Mouse (Mus musculus) stomach, embryonic 15.5 days (tissue): Measurements from ENCODE around the gene Zcchc13. TPM values are rescaled to one million over a fixed set of nuclear protein-coding genes. Genes with fewer than 3 reads are reported as not detected.

ENCODE experiments used
- ATAC-seq: fragments of 200-750 bp; cut with Nextera tagmentation; 2 replicates; pipeline ENCODE4 v1.8.0; 2017; ENCODE audit warnings: low read depth, moderate number of reproducible peaks, moderate TSS enrichment; ENCODE audit not compliant: insufficient read depth, low FRiP score
- H3K27ac ChIP-seq: fragments of 300-500 bp; sonication (generic); 2 replicates; pipeline ENCODE4 v1.5.1; 2015; ENCODE audit warnings: mild to moderate bottlenecking, inconsistent platforms
- H3K27me3 ChIP-seq: fragments of 300-500 bp; sonication (generic); replicated peaks from 2 replicates; pipeline ENCODE4 v1.6.1; 2015; ENCODE audit warnings: inconsistent platforms
- H3K36me3 ChIP-seq: fragments of 300-500 bp; sonication (generic); 2 replicates; pipeline ENCODE4 v1.6.1; 2015; ENCODE audit warnings: inconsistent platforms
- H3K4me1 ChIP-seq: fragments of 300-500 bp; sonication (generic); 2 replicates; pipeline ENCODE4 v1.6.1; 2015; ENCODE audit warnings: inconsistent platforms
- H3K4me2 ChIP-seq: fragments of 300-500 bp; sonication (generic); 2 replicates; pipeline ENCODE4 v1.6.1; 2015; ENCODE audit warnings: mild to moderate bottlenecking, inconsistent platforms
- H3K4me3 ChIP-seq: fragments of 300-500 bp; sonication (generic); replicated peaks from 2 replicates; pipeline ENCODE4 v1.5.1; 2015; ENCODE audit warnings: inconsistent platforms
- H3K9ac ChIP-seq: fragments of 300-500 bp; sonication (generic); 2 replicates; pipeline ENCODE4 v1.6.1; 2015; ENCODE audit warnings: inconsistent platforms
- H3K9me3 ChIP-seq: fragments of 300-500 bp; sonication (generic); 2 replicates; pipeline ENCODE4 v1.6.1; 2016; ENCODE audit warnings: inconsistent platforms
- WGBS: fragments of 180-500 bp; shearing (Covaris S2); methylation state at CpG from one replicate; pipeline ENCODE4 v1.1.7; 2015; 5-methylcytosine and 5-hydroxymethylcytosine counted together
- polyA plus RNA-seq: library from polyadenylated mRNA; unstranded; fragments of >200 nt; fragmentation: Nextera tagmentation; extraction: Ambion mirVana; gene quantifications from 2 replicates; pipeline ENCODE4 v1.2.1, GENCODE M21; 2015

Zcchc13 gene
- not detected in 2 replicates for polyA plus RNA-seq

GRCm38 (mm10) chrX:103630303-103630702 is at the start of gene Zcchc13:
Gene Zcchc13 (plus strand): TSS chrX:103630586.
- Histone ChIP-seq H3K9me3 (no peaks in the 10 kb centered on the region), H3K4me2 (no peak within 1 kb of the TSS), H3K36me3 (no peaks in the 10 kb centered on the region), H3K4me1 (no peaks in the 10 kb centered on the region), H3K27me3 (no peaks in the 10 kb centered on the region), H3K9ac (no peak within 1 kb of the TSS), H3K4me3 (no peak within 1 kb of the TSS), H3K27ac (no peak within 1 kb of the TSS)
- ATAC-seq, result no peak
- WGBS, result 81% methylated on average over 12 of the region's 12 CpGs

GRCm38 (mm10) chrX:103584262-103584661 is 46.1 kb upstream of the Zcchc13 start:
- Histone ChIP-seq H3K36me3 (no peaks in the 10 kb centered on the region; the same call in 1 of the 2 replicates), H3K4me1 (no peaks in the 10 kb centered on the region), H3K9me3 (no peaks in the 10 kb centered on the region), H3K27ac (no peak overlapping the region), H3K4me3 (no peak overlapping the region), H3K27me3 (no peaks in the 10 kb centered on the region), H3K9ac (no peak overlapping the region), H3K4me2 (no peak overlapping the region)
- WGBS, result 54% methylated on average over 1 of the region's 1 CpGs
- ATAC-seq, result no peak

GRCm38 (mm10) chrX:103592056-103592455 is 38.3 kb upstream of the Zcchc13 start:
- no peaks in the 10 kb centered on the region for H3K4me1 ChIP-seq
- no peak overlapping the region for H3K4me3 ChIP-seq
- H3K9me3 ChIP-seq, result no peaks in the 10 kb centered on the region
- no peak for ATAC-seq
- no peak overlapping the region for H3K27ac ChIP-seq
- 89% methylated on average over 6 of the region's 6 CpGs for WGBS
- no peak overlapping the region for H3K4me2 ChIP-seq
- no peaks in the 10 kb centered on the region for H3K27me3 ChIP-seq
- no peak overlapping the region for H3K9ac ChIP-seq
- no peaks in the 10 kb centered on the region; the same call in 1 of the 2 replicates for H3K36me3 ChIP-seq

GRCm38 (mm10) chrX:103602553-103602952 is 27.8 kb upstream of the Zcchc13 start:
- Histone ChIP-seq H3K9me3 (no peaks in the 10 kb centered on the region), H3K4me3 (no peak overlapping the region), H3K27me3 (no peaks in the 10 kb centered on the region), H3K36me3 (peaks cover 21% of the 10 kb centered on the region), H3K4me2 (no peak overlapping the region), H3K27ac (no peak overlapping the region), H3K4me1 (no peaks in the 10 kb centered on the region), H3K9ac (no peak overlapping the region)
- ATAC-seq, result no peak
- 80% methylated on average over 5 of the region's 5 CpGs for WGBS

- Histone ChIP-seq H3K4me2 (no peak overlapping the region), H3K27ac (no peak overlapping the region), H3K9me3 (no peaks in the 10 kb centered on the region), H3K4me3 (no peak overlapping the region), H3K36me3 (peaks cover 19% of the 10 kb centered on the region), H3K27me3 (no peaks in the 10 kb centered on the region), H3K4me1 (no peaks in the 10 kb centered on the region), H3K9ac (no peak overlapping the region)
- no peak for ATAC-seq
- 84% methylated on average over 5 of the region's 5 CpGs for WGBS
Observed at GRCm38 (mm10) chrX:103604211-103604610, 26.2 kb upstream of the Zcchc13 start.

GRCm38 (mm10) chrX:103605473-103605872 is 24.9 kb upstream of the Zcchc13 start:
- H3K4me3 ChIP-seq, result no peak overlapping the region
- WGBS, result 89% methylated on average over 8 of the region's 8 CpGs
- no peak overlapping the region for H3K27ac ChIP-seq
- H3K36me3 ChIP-seq, result peaks cover 20% of the 10 kb centered on the region
- no peak overlapping the region for H3K4me2 ChIP-seq
- no peaks in the 10 kb centered on the region for H3K9me3 ChIP-seq
- H3K4me1 ChIP-seq, result no peaks in the 10 kb centered on the region
- no peak for ATAC-seq
- H3K9ac ChIP-seq, result no peak overlapping the region
- no peaks in the 10 kb centered on the region for H3K27me3 ChIP-seq

GRCm38 (mm10) chrX:103610401-103610800 is 20.0 kb upstream of the Zcchc13 start:
- 94% methylated on average over 5 of the region's 5 CpGs for WGBS
- no peak overlapping the region for H3K27ac ChIP-seq
- H3K4me1 ChIP-seq, result no peaks in the 10 kb centered on the region
- H3K27me3 ChIP-seq, result no peaks in the 10 kb centered on the region
- H3K36me3 ChIP-seq, result peaks cover 10% of the 10 kb centered on the region; the same call in 1 of the 2 replicates
- no peaks in the 10 kb centered on the region for H3K9me3 ChIP-seq
- H3K9ac ChIP-seq, result no peak overlapping the region
- H3K4me3 ChIP-seq, result no peak overlapping the region
- ATAC-seq, result no peak
- H3K4me2 ChIP-seq, result no peak overlapping the region

- no peak overlapping the region for H3K4me3 ChIP-seq
- WGBS, result 91% methylated on average over 2 of the region's 2 CpGs
- ATAC-seq, result no peak
- no peak overlapping the region for H3K4me2 ChIP-seq
- H3K9ac ChIP-seq, result no peak overlapping the region
- peaks cover 5% of the 10 kb centered on the region; the same call in 1 of the 2 replicates for H3K36me3 ChIP-seq
- no peaks in the 10 kb centered on the region for H3K27me3 ChIP-seq
- H3K4me1 ChIP-seq, result no peaks in the 10 kb centered on the region
- H3K9me3 ChIP-seq, result no peaks in the 10 kb centered on the region
- no peak overlapping the region for H3K27ac ChIP-seq
Observed at GRCm38 (mm10) chrX:103611462-103611861, 18.9 kb upstream of the Zcchc13 start.

- Histone ChIP-seq H3K27ac (no peak overlapping the region; the same call in 1 of the 2 replicates), H3K36me3 (no peaks in the 10 kb centered on the region), H3K4me2 (no peak overlapping the region), H3K4me1 (no peaks in the 10 kb centered on the region), H3K4me3 (no peak overlapping the region), H3K9ac (no peak overlapping the region), H3K9me3 (no peaks in the 10 kb centered on the region), H3K27me3 (no peaks in the 10 kb centered on the region)
- 92% methylated on average over 24 of the region's 24 CpGs for whole genome bisulfite sequencing
- no peak for ATAC-seq
Observed at GRCm38 (mm10) chrX:103614700-103615233, 15.6 kb upstream of the Zcchc13 start.

GRCm38 (mm10) chrX:103615453-103615852 is 14.9 kb upstream of the Zcchc13 start:
- H3K9ac ChIP-seq, result no peak overlapping the region

GRCm38 (mm10) chrX:103616162-103616535 is 14.2 kb upstream of the Zcchc13 start:
- Histone ChIP-seq H3K9me3 (no peaks in the 10 kb centered on the region), H3K4me3 (peak overlapping the region; percentile 45), H3K27ac (peak overlapping the region; percentile 97), H3K36me3 (no peaks in the 10 kb centered on the region), H3K4me1 (no peaks in the 10 kb centered on the region), H3K9ac (peak overlapping the region; percentile 22; the same call in 1 of the 2 replicates), H3K4me2 (peak overlapping the region; percentile 56), H3K27me3 (no peaks in the 10 kb centered on the region)
- WGBS, result 26% methylated on average over 19 of the region's 19 CpGs
- no peak for ATAC-seq

More at GRCm38 (mm10) chrX:103615453-103615852, 14.9 kb upstream of the Zcchc13 start:
- ATAC-seq, result no peak
- H3K27me3 ChIP-seq, result no peaks in the 10 kb centered on the region
- H3K4me1 ChIP-seq, result no peaks in the 10 kb centered on the region
- H3K4me2 ChIP-seq, result peak overlapping the region; percentile 56
- peak overlapping the region; percentile 97; the same call in 1 of the 2 replicates for H3K27ac ChIP-seq
- 79% methylated on average over 4 of the region's 4 CpGs for WGBS
- H3K9me3 ChIP-seq, result no peaks in the 10 kb centered on the region
- peak overlapping the region; percentile 45 for H3K4me3 ChIP-seq
- no peaks in the 10 kb centered on the region for H3K36me3 ChIP-seq

GRCm38 (mm10) chrX:103616536-103617404 is 13.6 kb upstream of the Zcchc13 start:
- ATAC-seq, result peak; percentile 96
- peak overlapping the region; percentile 56 for H3K4me2 ChIP-seq

More at GRCm38 (mm10) chrX:103616536-103617404, 13.6 kb upstream of the Zcchc13 start:
- H3K4me3 ChIP-seq, result peak overlapping the region; percentile 45
- under 1% methylated on average over 41 of the region's 50 CpGs for WGBS
- H3K36me3 ChIP-seq, result no peaks in the 10 kb centered on the region
- H3K9me3 ChIP-seq, result no peaks in the 10 kb centered on the region
- H3K27me3 ChIP-seq, result no peaks in the 10 kb centered on the region
- H3K27ac ChIP-seq, result peak overlapping the region; percentile 97
- H3K9ac ChIP-seq, result peak overlapping the region; percentile 25; the same call in 1 of the 2 replicates
- H3K4me1 ChIP-seq, result no peaks in the 10 kb centered on the region
